Mouse (Mus musculus) kidney, adult 8-10 months (tissue): Measurements from ENCODE around the gene Gm45021.
"Not testable (repeated sequence)": the region's sequence is repeated elsewhere in the genome, so short reads cannot be mapped to it uniquely, and the experiment has no call there.

Experiments used
- DNase-seq, 2 experiments: peaks; one replicate each; pipeline ENCODE4 v3.0.0; 2022

Gene Gm45021

GRCm38 (mm10) chr6:48620031-48620430 lies 30.6 kb downstream of the Gm45021 start:
- no peak for DNase-seq

- not testable (repeated sequence) for DNase-seq
Measured at GRCm38 (mm10) chr6:48622186-48622843, 32.9 kb downstream of the Gm45021 start.

GRCm38 (mm10) chr6:48623460-48623859 lies 34.0 kb downstream of the Gm45021 start:
- no peak for DNase-seq

GRCm38 (mm10) chr6:48626464-48626863 lies 37.1 kb downstream of the Gm45021 start, which contains the start of gene AI854703:
TSS of gene AI854703 (plus strand) at chr6:48626764.
- DNase-seq = no peak

- peak; percentile 81 to 82 for DNase-seq
Measured at GRCm38 (mm10) chr6:48626984-48627383, 37.6 kb downstream of the Gm45021 start.

GRCm38 (mm10) chr6:48627511-48627924 lies 38.1 kb downstream of the Gm45021 start:
- DNase-seq = peak; percentile 69

GRCm38 (mm10) chr6:48628377-48628776 lies 39.0 kb downstream of the Gm45021 start:
- peak; percentile 83 to 89 for DNase-seq

- DNase-seq = no peak
Measured at GRCm38 (mm10) chr6:48628808-48629660, 39.6 kb downstream of the Gm45021 start.

GRCm38 (mm10) chr6:48629661-48630034 lies 40.2 kb downstream of the Gm45021 start:
- peak; percentile 67 to 71 for DNase-seq

- no peak for DNase-seq
Measured at GRCm38 (mm10) chr6:48630831-48631230, 41.4 kb downstream of the Gm45021 start.

GRCm38 (mm10) chr6:48635105-48635504 lies 45.7 kb downstream of the Gm45021 start:
- DNase-seq = no peak

GRCm38 (mm10) chr6:48636515-48636914 lies 47.1 kb downstream of the Gm45021 start:
- DNase-seq = no peak

GRCm38 (mm10) chr6:48637811-48638500 lies 48.5 kb downstream of the Gm45021 start:
- no peak for DNase-seq

- peak in 1 of 2 experiments; percentile 69 for DNase-seq
Measured at GRCm38 (mm10) chr6:48638553-48638952, 49.1 kb downstream of the Gm45021 start.

GRCm38 (mm10) chr6:48641391-48641790 lies 52.0 kb downstream of the Gm45021 start:
- DNase-seq = no peak

GRCm38 (mm10) chr6:48642764-48643292 lies 53.4 kb downstream of the Gm45021 start:
- no peak for DNase-seq

- DNase-seq = peak; percentile 71 to 83
Measured at GRCm38 (mm10) chr6:48645660-48646308, 56.4 kb downstream of the Gm45021 start.

- no peak for DNase-seq
Measured at GRCm38 (mm10) chr6:48646309-48646690, 56.9 kb downstream of the Gm45021 start.

GRCm38 (mm10) chr6:48646995-48647394 lies 57.6 kb downstream of the Gm45021 start, which contains the start of gene Gimap8:
TSS of gene Gimap8 (plus strand) at chr6:48647234.
- DNase-seq = peak; percentile 75 to 78

GRCm38 (mm10) chr6:48647611-48648010 lies 58.2 kb downstream of the Gm45021 start:
- no peak for DNase-seq

- peak; percentile 45 to 71 for DNase-seq
Measured at GRCm38 (mm10) chr6:48648779-48649178, 59.4 kb downstream of the Gm45021 start.

GRCm38 (mm10) chr6:48650041-48650440 lies 60.6 kb downstream of the Gm45021 start:
- no peak for DNase-seq
